Mouse (Mus musculus): ENCODE results near the gene Tpsb2. TPM values are rescaled to one million over a fixed set of nuclear protein-coding genes. Genes with fewer than 3 reads are reported as not detected.

The Tpsb2 gene
- polyA plus RNA-seq, 1 experiment from 2014 or later = 1.4 TPM

- no peak overlapping the region for H3K4me3 ChIP-seq (ENCODE audit: control insufficient read depth in 1 of 2, insufficient read depth in 1 of 2, low read depth in 1 of 2, low read length in 2 of 2)
- 70% methylated on average over 3 of the region's 3 CpGs for WGBS
- H3K9me3 ChIP-seq (ENCODE audit: control insufficient read depth, low read length) = no peaks in the 10 kb centered on the region; the same call in 1 of the 2 replicates
- H3K9ac ChIP-seq (ENCODE audit: low read length) = no peak overlapping the region
- H3K27ac ChIP-seq (replicated peaks in 1 of 2; ENCODE audit: control insufficient read depth in 1 of 2, insufficient read depth in 1 of 2, low read depth in 2 of 2, low read length in 2 of 2) = no peak overlapping the region
- H3K36me3 ChIP-seq (ENCODE audit: control insufficient read depth, insufficient read depth, low read length) = no peaks in the 10 kb centered on the region
- H3K4me1 ChIP-seq (ENCODE audit: control insufficient read depth in 2 of 2, insufficient read depth in 2 of 2, low read length in 2 of 2) = no peaks in the 10 kb centered on the region
- ATAC-seq (ENCODE audit: insufficient number of reproducible peaks, insufficient read depth, low FRiP score, low read depth) = no peak
- H3K27me3 ChIP-seq (ENCODE audit: control insufficient read depth, insufficient read depth, low read length) = no peaks in the 10 kb centered on the region; the same call in 1 of the 2 replicates
- no peak overlapping the region for H3K4me2 ChIP-seq (ENCODE audit: low read length)
Measured at GRCm38 (mm10) chr17:25341490-25341889, 24.6 kb upstream of the Tpsb2 start.

- no peak within 1 kb of the TSS for H3K4me2 ChIP-seq (ENCODE audit: low read length)
- H3K36me3 ChIP-seq (ENCODE audit: control insufficient read depth, insufficient read depth, low read length) = no peaks in the 10 kb centered on the region
- no peak within 1 kb of the TSS for H3K27ac ChIP-seq (replicated peaks in 1 of 2; ENCODE audit: control insufficient read depth in 1 of 2, insufficient read depth in 1 of 2, low read depth in 2 of 2, low read length in 2 of 2)
- H3K9me3 ChIP-seq (ENCODE audit: control insufficient read depth, low read length) = no peaks in the 10 kb centered on the region
- no peak within 1 kb of the TSS for H3K9ac ChIP-seq (ENCODE audit: low read length)
- no peaks in the 10 kb centered on the region for H3K4me1 ChIP-seq (ENCODE audit: control insufficient read depth in 2 of 2, insufficient read depth in 2 of 2, low read length in 2 of 2)
- H3K4me3 ChIP-seq (ENCODE audit: control insufficient read depth in 1 of 2, insufficient read depth in 1 of 2, low read depth in 1 of 2, low read length in 2 of 2) = no peak within 1 kb of the TSS
- WGBS = 82% methylated on average over 4 of the region's 4 CpGs
- H3K27me3 ChIP-seq (ENCODE audit: control insufficient read depth, insufficient read depth, low read length) = no peaks in the 10 kb centered on the region; the same call in 1 of the 2 replicates
- no peak for ATAC-seq (ENCODE audit: insufficient number of reproducible peaks, insufficient read depth, low FRiP score, low read depth)
Measured at GRCm38 (mm10) chr17:25345462-25345861, 20.6 kb upstream of the Tpsb2 start, which contains the start of gene Tpsab1. Gene Tpsab1, minus strand, starts transcription at chr17:25345562.

- Histone ChIP-seq H3K4me1 (ENCODE audit: control insufficient read depth in 2 of 2, insufficient read depth in 2 of 2, low read length in 2 of 2) (no peaks in the 10 kb centered on the region), H3K27ac (replicated peaks in 1 of 2; ENCODE audit: control insufficient read depth in 1 of 2, insufficient read depth in 1 of 2, low read depth in 2 of 2, low read length in 2 of 2) (no peak overlapping the region), H3K4me3 (ENCODE audit: control insufficient read depth in 1 of 2, insufficient read depth in 1 of 2, low read depth in 1 of 2, low read length in 2 of 2) (no peak overlapping the region), H3K27me3 (ENCODE audit: control insufficient read depth, insufficient read depth, low read length) (0 out of 2 replicates have a peak, but pooled peaks cover 4% of the 10 kb centered on the region), H3K9ac (ENCODE audit: low read length) (no peak overlapping the region), H3K4me2 (ENCODE audit: low read length) (no peak overlapping the region), H3K9me3 (ENCODE audit: control insufficient read depth, low read length) (no peaks in the 10 kb centered on the region), H3K36me3 (ENCODE audit: control insufficient read depth, insufficient read depth, low read length) (no peaks in the 10 kb centered on the region)
- ATAC-seq (ENCODE audit: insufficient number of reproducible peaks, insufficient read depth, low FRiP score, low read depth) = no peak
- 57% methylated on average over 2 of the region's 2 CpGs for WGBS
Measured at GRCm38 (mm10) chr17:25361291-25361690, 4.8 kb upstream of the Tpsb2 start.

DNA sequence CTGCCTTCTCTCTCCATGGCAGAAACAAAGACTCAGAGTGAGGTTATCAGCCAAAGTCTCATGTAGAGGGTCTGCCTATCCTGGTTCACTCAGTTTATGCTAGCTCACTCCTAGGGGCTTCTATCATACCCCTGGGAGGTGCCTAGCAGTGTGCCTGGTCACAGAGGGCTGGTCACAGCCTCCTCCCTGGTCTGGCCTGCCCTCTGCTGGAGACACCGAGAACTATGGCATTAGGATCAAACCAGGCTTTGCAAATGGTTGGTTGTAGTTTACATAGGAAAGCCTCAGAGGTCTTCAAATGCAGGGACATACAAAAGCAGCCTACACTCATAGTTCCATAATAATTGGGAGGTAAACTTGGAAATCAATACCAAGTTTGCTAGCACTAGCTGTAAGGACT is 2.4 kb upstream of the Tpsb2 start:
- ATAC-seq (ENCODE audit: insufficient number of reproducible peaks, insufficient read depth, low FRiP score, low read depth) = no peak
- Histone ChIP-seq H3K4me2 (ENCODE audit: low read length) (no peak overlapping the region), H3K36me3 (ENCODE audit: control insufficient read depth, insufficient read depth, low read length) (no peaks in the 10 kb centered on the region), H3K4me3 (ENCODE audit: control insufficient read depth in 1 of 2, insufficient read depth in 1 of 2, low read depth in 1 of 2, low read length in 2 of 2) (no peak overlapping the region), H3K9me3 (ENCODE audit: control insufficient read depth, low read length) (no peaks in the 10 kb centered on the region), H3K9ac (ENCODE audit: low read length) (no peak overlapping the region), H3K4me1 (ENCODE audit: control insufficient read depth in 2 of 2, insufficient read depth in 2 of 2, low read length in 2 of 2) (no peaks in the 10 kb centered on the region), H3K27ac (replicated peaks in 1 of 2; ENCODE audit: control insufficient read depth in 1 of 2, insufficient read depth in 1 of 2, low read depth in 2 of 2, low read length in 2 of 2) (no peak overlapping the region), H3K27me3 (ENCODE audit: control insufficient read depth, insufficient read depth, low read length) (0 out of 2 replicates have a peak, but pooled peaks cover 4% of the 10 kb centered on the region)
- WGBS = 11% methylated on average over 1 of the region's 1 CpGs

- 68% methylated on average over 3 of the region's 3 CpGs for WGBS
Measured at GRCm38 (mm10) chr17:25368973-25369372, 2.9 kb downstream of the Tpsb2 start, which contains the start of gene Tpsg1. Gene Tpsg1, plus strand, starts transcription at chr17:25369273.

DNA sequence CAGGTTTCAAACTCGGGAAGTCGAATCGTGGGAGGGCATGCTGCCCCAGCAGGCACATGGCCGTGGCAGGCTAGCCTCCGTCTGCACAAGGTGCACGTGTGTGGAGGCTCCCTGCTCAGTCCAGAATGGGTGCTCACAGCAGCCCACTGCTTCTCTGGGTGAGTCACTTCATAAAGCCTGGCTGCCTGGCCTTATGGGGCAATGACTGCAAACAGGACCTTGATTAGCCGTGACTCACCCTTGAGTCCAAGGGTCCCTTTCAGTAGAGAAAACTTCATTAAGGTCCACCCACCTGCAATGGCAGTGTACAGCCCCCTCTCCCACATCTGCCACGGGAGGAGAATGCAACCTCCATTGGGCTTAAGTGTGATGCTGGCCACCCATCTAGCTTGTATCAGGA is 6.4 kb downstream of the Tpsb2 start:
- no peaks in the 10 kb centered on the region for H3K9me3 ChIP-seq (ENCODE audit: control insufficient read depth, low read length)
- H3K27me3 ChIP-seq (ENCODE audit: control insufficient read depth, insufficient read depth, low read length) = no peaks in the 10 kb centered on the region
- H3K36me3 ChIP-seq (ENCODE audit: control insufficient read depth, insufficient read depth, low read length) = peaks cover 29% of the 10 kb centered on the region
- H3K4me1 ChIP-seq (ENCODE audit: control insufficient read depth in 2 of 2, insufficient read depth in 2 of 2, low read length in 2 of 2) = no peaks in the 10 kb centered on the region
- H3K27ac ChIP-seq (replicated peaks in 1 of 2; ENCODE audit: control insufficient read depth in 1 of 2, insufficient read depth in 1 of 2, low read depth in 2 of 2, low read length in 2 of 2) = no peak overlapping the region
- 65% methylated on average over 8 of the region's 8 CpGs for WGBS
- H3K9ac ChIP-seq (ENCODE audit: low read length) = no peak overlapping the region
- no peak for ATAC-seq (ENCODE audit: insufficient number of reproducible peaks, insufficient read depth, low FRiP score, low read depth)
- H3K4me3 ChIP-seq (ENCODE audit: control insufficient read depth in 1 of 2, insufficient read depth in 1 of 2, low read depth in 1 of 2, low read length in 2 of 2) = no peak overlapping the region
- H3K4me2 ChIP-seq (ENCODE audit: low read length) = no peak overlapping the region

More at GRCm38 (mm10) chr17:25368973-25369372, 2.9 kb downstream of the Tpsb2 start, which contains the start of gene Tpsg1:
- Histone ChIP-seq H3K4me2 (ENCODE audit: low read length) (no peak within 1 kb of the TSS), H3K9me3 (ENCODE audit: control insufficient read depth, low read length) (no peaks in the 10 kb centered on the region), H3K9ac (ENCODE audit: low read length) (no peak within 1 kb of the TSS), H3K4me1 (ENCODE audit: control insufficient read depth in 2 of 2, insufficient read depth in 2 of 2, low read length in 2 of 2) (no peaks in the 10 kb centered on the region), H3K27ac (replicated peaks in 1 of 2; ENCODE audit: control insufficient read depth in 1 of 2, insufficient read depth in 1 of 2, low read depth in 2 of 2, low read length in 2 of 2) (no peak within 1 kb of the TSS), H3K4me3 (ENCODE audit: control insufficient read depth in 1 of 2, insufficient read depth in 1 of 2, low read depth in 1 of 2, low read length in 2 of 2) (no peak within 1 kb of the TSS), H3K27me3 (ENCODE audit: control insufficient read depth, insufficient read depth, low read length) (0 out of 2 replicates have a peak, but pooled peaks cover 4% of the 10 kb centered on the region), H3K36me3 (ENCODE audit: control insufficient read depth, insufficient read depth, low read length) (no peaks in the 10 kb centered on the region)
- ATAC-seq (ENCODE audit: insufficient number of reproducible peaks, insufficient read depth, low FRiP score, low read depth) = no peak

DNA sequence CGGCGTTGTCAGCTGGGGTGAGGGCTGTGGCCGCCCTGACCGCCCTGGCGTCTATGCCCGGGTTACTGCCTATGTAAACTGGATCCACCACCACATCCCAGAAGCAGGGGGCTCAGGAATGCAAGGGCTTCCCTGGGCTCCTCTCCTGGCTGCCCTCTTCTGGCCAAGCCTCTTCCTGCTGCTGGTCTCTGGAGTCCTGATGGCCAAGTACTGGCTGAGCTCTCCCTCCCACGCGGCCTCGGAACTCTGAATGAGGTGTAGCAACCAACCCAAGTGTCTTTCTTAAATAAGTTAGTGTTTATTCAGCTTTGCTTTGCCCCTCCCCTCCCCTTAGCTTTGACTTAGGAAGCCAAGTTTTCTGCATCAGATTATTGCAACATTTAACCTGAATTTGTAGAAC is 7.9 kb downstream of the Tpsb2 start:
- WGBS = 38% methylated on average over 9 of the region's 9 CpGs
- no peaks in the 10 kb centered on the region for H3K27me3 ChIP-seq (ENCODE audit: control insufficient read depth, insufficient read depth, low read length)
- H3K36me3 ChIP-seq (ENCODE audit: control insufficient read depth, insufficient read depth, low read length) = peaks cover 41% of the 10 kb centered on the region
- ATAC-seq (ENCODE audit: insufficient number of reproducible peaks, insufficient read depth, low FRiP score, low read depth) = no peak
- no peak overlapping the region for H3K4me2 ChIP-seq (ENCODE audit: low read length)
- H3K4me1 ChIP-seq (ENCODE audit: control insufficient read depth in 2 of 2, insufficient read depth in 2 of 2, low read length in 2 of 2) = no peaks in the 10 kb centered on the region
- no peaks in the 10 kb centered on the region for H3K9me3 ChIP-seq (ENCODE audit: control insufficient read depth, low read length)
- no peak overlapping the region for H3K4me3 ChIP-seq (ENCODE audit: control insufficient read depth in 1 of 2, insufficient read depth in 1 of 2, low read depth in 1 of 2, low read length in 2 of 2)
- no peak overlapping the region for H3K9ac ChIP-seq (ENCODE audit: low read length)
- H3K27ac ChIP-seq (replicated peaks in 1 of 2; ENCODE audit: control insufficient read depth in 1 of 2, insufficient read depth in 1 of 2, low read depth in 2 of 2, low read length in 2 of 2) = no peak overlapping the region

GRCm38 (mm10) chr17:25394526-25394925 is 28.4 kb downstream of the Tpsb2 start:
- peaks cover 7 to 11% of the 10 kb centered on the region in 2 experiments; a peak in 3 of 4 replicates for H3K4me1 ChIP-seq (ENCODE audit: control insufficient read depth in 2 of 2, insufficient read depth in 2 of 2, low read length in 2 of 2)
- WGBS = 72% methylated on average over 4 of the region's 4 CpGs
- no peak for ATAC-seq (ENCODE audit: insufficient number of reproducible peaks, insufficient read depth, low FRiP score, low read depth)
- H3K27me3 ChIP-seq (ENCODE audit: control insufficient read depth, insufficient read depth, low read length) = no peaks in the 10 kb centered on the region
- no peak overlapping the region for H3K27ac ChIP-seq (replicated peaks in 1 of 2; ENCODE audit: control insufficient read depth in 1 of 2, insufficient read depth in 1 of 2, low read depth in 2 of 2, low read length in 2 of 2)
- H3K9ac ChIP-seq (ENCODE audit: low read length) = no peak overlapping the region
- no peak overlapping the region for H3K4me2 ChIP-seq (ENCODE audit: low read length)
- peaks cover 73% of the 10 kb centered on the region for H3K36me3 ChIP-seq (ENCODE audit: control insufficient read depth, insufficient read depth, low read length)
- no peak overlapping the region for H3K4me3 ChIP-seq (ENCODE audit: control insufficient read depth in 1 of 2, insufficient read depth in 1 of 2, low read depth in 1 of 2, low read length in 2 of 2)
- H3K9me3 ChIP-seq (ENCODE audit: control insufficient read depth, low read length) = no peaks in the 10 kb centered on the region

Data from heart, embryonic 14.5 days (tissue).